Mouse (Mus musculus) embryonic fibroblast, embryonic 13.5 days (primary cell): ENCODE data around the gene Mtcl1.

Source experiments
- CTCF ChIP-seq: IDR thresholded peaks from 2 replicates; pipeline ENCODE4 v1.5.1; 2011; ENCODE audit warnings: mild to moderate bottlenecking, control low read depth, low read length, moderate library complexity, borderline replicate concordance; ENCODE audit not compliant: insufficient read depth
- POLR2A ChIP-seq: IDR thresholded peaks from 2 replicates; pipeline ENCODE4 v1.6.1; 2011; ENCODE audit warnings: low read depth, mild to moderate bottlenecking, control low read depth, low read length, moderate library complexity

DNA sequence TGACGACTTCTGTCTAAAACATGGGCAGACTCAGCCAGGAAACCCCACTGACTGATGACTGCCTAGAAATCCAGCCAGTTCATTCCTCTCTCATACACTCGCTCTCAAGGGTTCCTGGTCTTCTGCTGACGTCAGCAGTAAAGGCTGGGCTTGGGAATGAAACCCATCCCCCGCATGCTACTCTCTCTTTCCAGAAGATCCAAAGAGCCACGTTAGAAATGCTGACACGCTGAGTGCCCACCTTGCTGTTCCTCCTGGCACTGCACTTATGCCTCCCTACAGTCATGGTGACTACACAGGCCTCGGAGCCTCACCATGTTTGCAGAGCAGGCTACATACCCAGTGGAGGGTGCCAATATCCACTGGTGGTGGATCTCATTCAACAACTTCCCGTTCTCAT is 41.7 kb downstream of the Mtcl1 start:
- TF ChIP-seq POLR2A (no peak), CTCF (no peak)
